Mouse (Mus musculus) small intestine, adult 2 months (tissue): ENCODE results near the gene Kcnk2. TPM values are rescaled to one million over a fixed set of nuclear protein-coding genes. Genes with fewer than 3 reads are reported as not detected.

Source experiments
- H3K27ac ChIP-seq: fragments of 200-500 bp; 2 replicates; pipeline ENCODE4 v1.5.1; 2012; ENCODE audit warnings: low read depth, low read length, control low read depth, inconsistent platforms; ENCODE audit not compliant: insufficient read depth
- H3K27me3 ChIP-seq: fragments of 200-500 bp; 2 replicates; pipeline ENCODE4 v1.6.1; 2012; ENCODE audit warnings: mild to moderate bottlenecking, moderate library complexity, low read length, inconsistent platforms; ENCODE audit not compliant: control insufficient read depth, insufficient read depth
- H3K36me3 ChIP-seq: fragments of 200-500 bp; 2 replicates; pipeline ENCODE4 v1.6.1; 2012; ENCODE audit warnings: mild to moderate bottlenecking, low read length, control low read depth, inconsistent platforms; ENCODE audit not compliant: control insufficient read depth, insufficient read depth
- H3K4me1 ChIP-seq: fragments of 200-500 bp; 2 replicates; pipeline ENCODE4 v1.6.1; 2012; ENCODE audit warnings: low read length, inconsistent platforms, mixed read lengths; ENCODE audit not compliant: control insufficient read depth, insufficient read depth, insufficient read length
- H3K4me3 ChIP-seq: fragments of 200-500 bp; 2 replicates; pipeline ENCODE4 v1.5.1; 2012; ENCODE audit warnings: low read depth, mild to moderate bottlenecking, control low read depth, inconsistent platforms, low read length, moderate library complexity
- CTCF ChIP-seq: fragments of 200-500 bp; IDR thresholded peaks from 2 replicates; pipeline ENCODE4 v1.5.1; 2012; ENCODE audit warnings: low read depth, mild to moderate bottlenecking, control low read depth, inconsistent platforms, low read length, moderate library complexity, mixed read lengths; ENCODE audit not compliant: insufficient replicate concordance, insufficient read length; ENCODE audit errors: extremely low read depth
- POLR2A ChIP-seq: fragments of 200-500 bp; IDR thresholded peaks from 2 replicates; pipeline ENCODE4 v1.6.1; 2012; ENCODE audit warnings: low read depth, mild to moderate bottlenecking, control low read depth, inconsistent platforms, low read length, moderate library complexity
- WGBS: fragments of 180-500 bp; shearing (Covaris S2); methylation state at CpG from one replicate; pipeline ENCODE4 v1.1.7; 2018; 5-methylcytosine and 5-hydroxymethylcytosine counted together
- polyA plus RNA-seq: library from polyadenylated mRNA; depleted of rRNA; stranded (reverse); fragments of >200 nt; gene quantifications from 2 replicates; pipeline ENCODE4 v1.2.3, GENCODE M21; 2012

The Kcnk2 gene
- polyA plus RNA-seq, 1 experiment: 1.6 TPM

DNA sequence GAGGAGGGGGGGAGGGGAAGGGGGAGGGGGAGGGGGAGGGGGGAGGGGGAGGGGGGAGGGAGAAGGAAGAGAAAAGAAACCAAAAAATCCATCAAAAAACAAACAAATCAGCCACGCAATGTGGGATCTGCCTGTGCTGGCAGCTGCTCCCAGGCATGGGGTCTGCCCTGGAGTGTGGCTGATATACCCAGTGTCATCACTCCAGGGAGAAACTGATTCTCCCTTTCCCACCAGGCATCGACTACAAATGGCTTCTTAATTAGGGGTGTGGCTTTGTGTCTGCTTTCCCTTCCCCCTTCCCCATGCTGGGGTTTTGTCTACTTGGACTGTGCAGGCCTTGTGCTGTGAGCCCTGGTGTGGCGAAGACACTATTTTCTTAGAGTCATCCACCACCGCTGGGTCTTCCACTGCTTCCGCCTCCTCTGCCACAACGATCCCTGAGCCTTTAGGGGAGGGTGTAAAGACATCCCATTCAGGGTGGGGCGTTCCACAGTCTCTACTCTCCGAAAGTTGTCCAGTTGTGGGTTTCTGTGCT lies 97.0 kb downstream of the Kcnk2 start:
- TF ChIP-seq CTCF: no peak
- TF ChIP-seq POLR2A: no peak
- H3K27ac ChIP-seq: no peak overlapping the region
- H3K27me3 ChIP-seq: no peaks in the 10 kb centered on the region
- H3K36me3 ChIP-seq: no peaks in the 10 kb centered on the region
- WGBS: 77% methylated on average over 8 of the region's 8 CpGs
- no peaks in the 10 kb centered on the region for H3K4me1 ChIP-seq
- H3K4me3 ChIP-seq: no peak overlapping the region

DNA sequence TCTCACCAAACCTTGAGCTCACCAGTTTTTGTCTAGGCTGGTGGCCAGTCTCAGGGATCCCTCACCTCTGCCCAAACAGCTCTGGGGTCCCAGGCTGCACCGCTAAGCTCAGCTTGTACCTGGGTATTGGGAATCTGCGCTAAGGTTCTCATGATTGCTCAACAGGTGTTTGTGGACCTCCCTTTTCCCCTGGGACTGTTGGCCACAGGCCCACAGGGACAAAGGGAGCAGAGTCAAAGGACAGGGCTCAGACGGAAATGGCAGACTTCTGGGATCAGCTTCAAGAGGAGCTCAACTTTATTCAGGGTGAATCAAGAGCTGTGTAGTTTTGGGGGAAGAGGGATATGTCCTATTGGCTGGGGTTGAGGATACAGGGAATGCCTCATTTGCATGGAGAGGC lies 99.1 kb downstream of the Kcnk2 start:
- Histone ChIP-seq H3K36me3 (no peaks in the 10 kb centered on the region), H3K4me1 (no peaks in the 10 kb centered on the region), H3K27me3 (no peaks in the 10 kb centered on the region), H3K27ac (no peak overlapping the region), H3K4me3 (no peak overlapping the region)
- WGBS: 67% methylated on average over 3 of the region's 3 CpGs
- TF ChIP-seq CTCF (no peak), POLR2A (no peak)

DNA sequence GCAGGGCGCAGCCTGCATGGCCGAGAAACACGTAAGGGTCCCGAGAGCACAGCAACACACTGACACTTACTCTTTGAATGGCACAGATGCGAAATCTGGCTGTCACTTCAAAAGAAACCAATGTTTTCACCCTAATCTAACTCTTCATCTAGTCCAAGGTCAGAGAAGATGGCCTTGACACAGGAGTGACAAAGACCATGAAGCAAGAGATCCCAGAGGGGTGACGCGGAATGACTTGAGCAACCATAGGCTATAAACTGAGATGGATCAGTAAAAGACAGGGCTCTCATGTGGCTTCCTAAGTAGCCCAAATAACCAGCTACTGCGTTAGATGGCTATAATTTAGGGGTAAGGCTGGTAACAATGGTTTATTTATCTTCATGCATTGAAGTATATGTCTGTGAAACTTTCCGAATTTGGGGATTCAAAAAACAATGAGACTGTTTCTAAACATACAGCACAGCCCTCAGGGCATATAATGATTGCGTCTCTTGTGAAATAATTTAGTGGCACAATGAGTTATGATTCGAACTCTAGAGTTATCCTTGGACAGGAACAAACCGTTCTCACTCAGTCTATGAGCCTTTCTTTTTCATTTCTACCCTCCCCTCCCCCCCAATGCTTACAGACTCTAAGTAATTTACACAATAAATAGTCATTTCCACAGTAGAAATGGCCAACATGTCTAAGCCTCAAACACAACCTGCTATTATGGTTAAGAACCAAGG lies 108.2 kb downstream of the Kcnk2 start:
- no peak for TF ChIP-seq CTCF
- TF ChIP-seq POLR2A: no peak
- Histone ChIP-seq H3K4me1 (no peaks in the 10 kb centered on the region), H3K27me3 (no peaks in the 10 kb centered on the region), H3K36me3 (no peaks in the 10 kb centered on the region), H3K4me3 (no peak overlapping the region), H3K27ac (no peak overlapping the region)
- WGBS: 82% methylated on average over 12 of the region's 12 CpGs

DNA sequence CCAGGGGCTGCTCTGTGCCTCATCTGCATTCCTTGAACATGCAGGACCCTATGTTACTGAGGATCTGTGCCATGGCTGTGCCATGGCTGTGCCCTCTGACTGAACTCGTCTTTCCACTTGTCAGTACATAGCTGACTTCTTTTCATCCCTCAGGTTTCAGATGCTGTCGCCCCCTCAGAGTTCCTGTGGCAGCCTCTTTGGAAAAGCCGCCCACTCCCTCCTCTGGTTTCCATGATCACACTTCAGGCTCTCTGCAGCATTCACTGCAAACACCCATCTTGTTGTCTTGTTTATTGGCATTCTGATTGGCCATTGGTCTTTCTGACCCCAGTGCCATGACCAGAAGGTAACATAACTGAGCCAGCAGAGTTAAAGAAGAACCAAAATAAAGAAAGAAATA lies 111.2 kb downstream of the Kcnk2 start:
- H3K27me3 ChIP-seq: no peaks in the 10 kb centered on the region
- no peaks in the 10 kb centered on the region for H3K36me3 ChIP-seq
- H3K4me1 ChIP-seq: no peaks in the 10 kb centered on the region
- H3K4me3 ChIP-seq: no peak overlapping the region
- no peak overlapping the region for H3K27ac ChIP-seq
- TF ChIP-seq CTCF (no peak), POLR2A (no peak)
- WGBS: 52% methylated on average over 3 of the region's 3 CpGs

DNA sequence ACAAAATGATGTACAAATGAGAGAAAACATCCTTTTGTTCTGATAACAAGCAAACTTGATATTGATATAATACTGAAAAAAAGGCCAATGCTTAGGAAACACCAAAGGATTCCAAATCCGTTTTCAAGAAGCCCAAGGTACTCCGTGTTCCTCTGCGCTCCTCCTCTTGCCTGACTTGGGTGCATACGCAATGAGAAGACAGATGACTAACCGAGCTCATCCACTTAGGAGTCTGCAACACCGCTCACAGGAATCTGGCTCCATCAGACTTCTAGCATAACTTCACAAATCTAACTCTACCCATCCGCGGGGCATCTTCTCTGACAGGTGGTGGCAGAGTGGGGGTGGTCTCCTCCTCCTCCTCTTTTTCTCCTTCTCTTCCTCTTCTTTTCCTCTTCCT lies 113.1 kb downstream of the Kcnk2 start:
- TF ChIP-seq POLR2A: no peak
- TF ChIP-seq CTCF: no peak
- 91% methylated on average over 8 of the region's 8 CpGs for WGBS
- Histone ChIP-seq H3K27me3 (no peaks in the 10 kb centered on the region), H3K4me1 (no peaks in the 10 kb centered on the region), H3K27ac (no peak overlapping the region), H3K36me3 (no peaks in the 10 kb centered on the region), H3K4me3 (no peak overlapping the region)

DNA sequence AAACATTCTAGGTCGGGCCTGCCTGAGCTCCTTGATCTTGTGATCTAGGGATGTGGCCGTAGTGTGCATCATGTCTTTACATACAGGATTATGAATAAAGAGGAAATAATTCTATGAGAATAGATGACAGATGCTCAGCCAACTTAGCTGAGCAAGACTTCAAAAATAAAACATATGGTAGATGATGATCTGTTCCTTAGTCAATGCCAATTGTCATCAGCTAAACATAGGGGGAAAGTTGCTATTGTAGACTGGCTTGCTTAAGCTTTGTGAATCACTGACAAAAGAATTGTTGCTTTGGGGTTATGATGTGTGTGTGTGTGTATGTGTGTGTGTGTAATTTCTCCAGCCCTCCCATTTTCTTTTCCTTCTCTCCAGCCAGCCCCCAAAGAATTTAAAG lies 129.8 kb downstream of the Kcnk2 start:
- Histone ChIP-seq H3K27me3 (no peaks in the 10 kb centered on the region), H3K4me1 (no peaks in the 10 kb centered on the region), H3K27ac (no peak overlapping the region), H3K36me3 (no peaks in the 10 kb centered on the region), H3K4me3 (no peak overlapping the region)
- WGBS: 73% methylated on average over 2 of the region's 2 CpGs
- TF ChIP-seq CTCF: no peak

DNA sequence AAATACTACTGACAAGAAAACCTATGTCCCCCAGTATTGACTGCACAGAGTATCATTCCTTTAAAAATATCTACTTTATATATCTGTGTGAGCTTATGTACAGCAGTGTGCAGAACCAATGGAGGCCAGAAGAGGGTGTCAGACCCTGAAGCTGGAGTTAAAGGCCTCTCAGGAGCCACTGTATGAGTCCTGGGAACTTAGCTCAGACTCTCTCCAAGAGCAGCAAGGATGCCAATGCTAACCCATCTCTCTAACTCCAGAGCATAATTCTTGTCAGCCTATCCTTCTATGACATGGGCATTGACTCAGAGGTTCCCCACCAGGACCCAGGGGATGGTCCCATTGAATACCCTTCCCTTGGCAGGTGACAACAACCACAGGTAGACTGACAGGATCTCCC lies 148.4 kb downstream of the Kcnk2 start:
- Histone ChIP-seq H3K27me3 (no peaks in the 10 kb centered on the region), H3K27ac (no peak overlapping the region), H3K4me1 (no peaks in the 10 kb centered on the region), H3K4me3 (no peak overlapping the region), H3K36me3 (no peaks in the 10 kb centered on the region)
- TF ChIP-seq CTCF (no peak), POLR2A (no peak)
